Mouse (Mus musculus) monocyte, adult 5-6 weeks (primary cell): Measurements from ENCODE around the gene Fance. TPM values are rescaled to one million over a fixed set of nuclear protein-coding genes. Genes with fewer than 3 reads are reported as not detected.
"Not testable (repeated sequence)": the region's sequence is repeated elsewhere in the genome, so short reads cannot be mapped to it uniquely, and the experiment has no call there.

Experiments used
- ATAC-seq: fragments of 153-309, 156-312 bp; replicated peaks from 2 replicates; pipeline ENCODE4 v1.8.0; 2017; ENCODE audit warnings: mild to moderate bottlenecking; ENCODE audit not compliant: low TSS enrichment, insufficient number of reproducible peaks, severe bottlenecking, poor library complexity, low FRiP score
- total RNA-seq: library from RNA; stranded (forward); fragments of 200-1000, 200-491, 200-594 nt; gene quantifications from 3 replicates; pipeline ENCODE4 v1.2.3, GENCODE M21; 2017

Gene Fance
- total RNA-seq, 1 experiment from 2014 or later, result 13.0 TPM

DNA sequence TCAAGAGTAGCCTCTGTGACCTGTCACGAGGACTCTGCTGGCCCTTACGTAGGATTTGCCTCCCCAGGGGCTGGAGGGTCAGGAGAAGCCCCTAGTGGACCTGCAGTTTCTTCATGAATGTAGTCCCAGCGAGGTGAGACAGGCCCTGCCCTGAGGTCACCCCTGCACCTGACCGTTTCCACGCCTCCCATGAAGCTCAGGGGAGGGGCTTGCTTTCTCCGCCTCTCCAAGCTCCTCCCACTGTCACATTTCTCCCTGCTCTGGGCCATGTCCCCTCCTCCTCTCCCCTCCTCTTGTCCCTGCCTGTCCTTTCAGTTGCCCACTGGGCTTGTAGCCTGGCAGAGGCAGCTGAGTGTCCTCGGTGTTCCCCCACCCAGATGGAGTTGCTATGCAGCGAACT lies 3.8 kb downstream of the Fance start:
- no peak for ATAC-seq

DNA sequence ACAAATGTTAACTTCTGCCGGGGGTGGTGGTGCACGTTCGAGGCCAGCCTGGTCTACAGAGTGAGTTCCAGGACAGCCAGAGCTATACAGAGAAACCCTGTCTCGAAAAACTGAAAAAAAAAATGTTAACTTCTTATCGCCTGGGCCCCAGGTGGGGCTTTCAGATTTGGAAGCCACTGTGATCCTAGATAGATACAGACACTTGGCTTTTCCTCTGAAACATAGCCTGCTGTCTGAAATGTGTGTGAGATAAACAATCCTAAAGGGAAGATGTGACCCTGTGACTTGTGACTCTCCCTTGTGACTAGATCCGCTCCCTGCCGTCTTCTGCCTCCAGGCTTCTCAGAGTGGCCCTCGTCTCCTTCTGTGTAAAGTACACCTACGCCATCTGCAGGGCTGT lies 4.4 kb downstream of the Fance start:
- no peak for ATAC-seq

- no peak for ATAC-seq
Measured at GRCm38 (mm10) chr17:28321700-28322099, 8.4 kb downstream of the Fance start.

GRCm38 (mm10) chr17:28323786-28324185 lies 10.5 kb downstream of the Fance start:
- no peak for ATAC-seq

GRCm38 (mm10) chr17:28324416-28324815 lies 11.1 kb downstream of the Fance start:
- not testable (repeated sequence) for ATAC-seq

DNA sequence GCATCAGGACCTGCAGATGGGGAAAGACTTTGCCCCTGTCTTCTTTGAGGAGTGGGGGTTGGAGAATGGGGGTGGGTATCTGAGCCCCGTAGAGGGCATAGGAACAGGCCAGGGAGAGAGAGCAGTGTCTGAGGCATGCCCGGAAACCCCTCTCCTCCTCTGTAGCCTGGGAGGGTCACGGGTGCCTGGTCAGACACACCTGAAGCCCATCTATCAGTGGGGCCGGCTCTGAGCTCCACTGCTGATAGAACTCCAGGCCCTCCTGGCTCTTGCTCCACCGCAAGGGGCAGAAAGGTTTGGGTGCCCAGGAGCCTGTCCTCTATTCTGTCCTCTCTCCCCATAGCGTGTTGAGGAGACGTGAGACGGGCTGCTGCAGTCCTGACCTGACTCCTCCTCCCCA lies 12.4 kb downstream of the Fance start:
- no peak for ATAC-seq

DNA sequence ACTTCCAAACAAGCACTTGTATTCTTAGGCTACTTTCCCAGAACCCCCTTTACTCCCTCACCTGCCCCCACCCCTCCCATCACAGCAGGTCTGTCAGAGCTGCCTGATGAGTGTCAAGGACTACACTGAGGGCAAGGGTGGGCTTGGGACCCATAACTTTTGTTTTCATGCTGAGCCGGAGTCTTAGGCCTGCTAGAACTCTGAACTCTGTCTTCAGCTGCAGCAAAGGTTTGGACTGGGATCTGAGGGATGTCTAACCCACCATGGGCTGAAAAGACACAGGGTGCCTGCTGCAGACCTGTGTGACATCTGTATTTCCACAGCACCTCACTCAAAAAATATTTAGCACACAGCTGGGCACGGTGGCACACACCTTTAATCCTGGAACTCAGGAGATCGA lies 13.6 kb downstream of the Fance start:
- no peak for ATAC-seq

- peak; percentile 4; the same call in 1 of the 2 replicates for ATAC-seq
Measured at GRCm38 (mm10) chr17:28327673-28328325, 14.5 kb downstream of the Fance start.

DNA sequence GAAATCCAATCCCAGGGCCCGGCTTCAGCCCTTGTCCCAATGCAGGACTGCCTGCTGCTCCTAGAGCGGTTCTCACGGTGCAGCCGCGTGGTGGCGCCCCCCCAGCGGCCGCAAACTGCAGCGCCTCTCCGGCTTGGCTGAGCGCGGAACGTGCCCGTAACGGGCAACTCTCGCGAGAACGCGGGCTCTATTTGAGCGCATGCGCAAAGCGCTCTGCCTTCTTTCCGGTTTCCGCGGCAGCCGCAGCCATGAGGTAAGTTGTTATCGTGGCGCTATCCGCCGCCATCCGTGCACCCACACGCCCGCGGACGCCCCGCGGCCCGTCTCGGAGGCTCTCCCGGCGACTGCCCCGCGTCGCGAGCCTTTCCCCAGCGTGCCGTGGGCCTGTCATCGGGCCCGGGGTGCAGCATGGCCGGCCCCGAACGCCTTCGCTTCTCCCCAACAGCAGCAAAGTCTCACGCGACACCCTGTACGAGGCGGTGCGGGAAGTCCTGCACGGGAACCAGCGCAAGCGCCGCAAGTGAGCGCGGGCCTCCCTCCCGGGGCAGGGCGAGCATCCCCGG lies 15.1 kb downstream of the Fance start, which contains the start of gene Rpl10a:
TSS of gene Rpl10a (plus strand) at position 106 of the 563 bp plus-strand sequence.
- peak; percentile 81 for ATAC-seq

DNA sequence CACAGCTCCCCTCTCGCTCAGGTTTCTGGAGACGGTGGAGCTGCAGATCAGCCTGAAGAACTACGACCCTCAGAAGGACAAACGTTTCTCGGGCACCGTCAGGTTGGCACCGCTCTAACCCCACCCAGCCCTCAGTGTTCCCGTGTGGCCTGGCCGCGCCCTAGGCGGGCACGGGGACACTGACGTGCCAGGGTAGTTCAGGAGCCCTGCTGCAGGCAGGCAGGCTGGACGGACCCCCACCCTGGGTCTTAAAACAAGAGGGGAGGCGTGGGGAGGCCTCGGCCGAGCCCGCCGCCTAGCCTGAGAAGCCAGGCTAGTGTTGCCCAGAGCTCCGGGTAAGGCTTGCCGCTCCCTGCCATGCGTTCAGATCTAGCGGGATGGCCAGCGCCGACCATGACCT lies 15.6 kb downstream of the Fance start:
- ATAC-seq, result no peak

GRCm38 (mm10) chr17:28329503-28330231 lies 16.3 kb downstream of the Fance start:
- no peak for ATAC-seq

- ATAC-seq, result no peak
Measured at GRCm38 (mm10) chr17:28330232-28330546, 16.9 kb downstream of the Fance start.

GRCm38 (mm10) chr17:28330590-28330989 lies 17.3 kb downstream of the Fance start:
- not testable (repeated sequence) for ATAC-seq

- no peak for ATAC-seq
Measured at GRCm38 (mm10) chr17:28331241-28332112, 18.2 kb downstream of the Fance start.

GRCm38 (mm10) chr17:28332113-28332914 lies 19.0 kb downstream of the Fance start:
- ATAC-seq, result no peak

DNA sequence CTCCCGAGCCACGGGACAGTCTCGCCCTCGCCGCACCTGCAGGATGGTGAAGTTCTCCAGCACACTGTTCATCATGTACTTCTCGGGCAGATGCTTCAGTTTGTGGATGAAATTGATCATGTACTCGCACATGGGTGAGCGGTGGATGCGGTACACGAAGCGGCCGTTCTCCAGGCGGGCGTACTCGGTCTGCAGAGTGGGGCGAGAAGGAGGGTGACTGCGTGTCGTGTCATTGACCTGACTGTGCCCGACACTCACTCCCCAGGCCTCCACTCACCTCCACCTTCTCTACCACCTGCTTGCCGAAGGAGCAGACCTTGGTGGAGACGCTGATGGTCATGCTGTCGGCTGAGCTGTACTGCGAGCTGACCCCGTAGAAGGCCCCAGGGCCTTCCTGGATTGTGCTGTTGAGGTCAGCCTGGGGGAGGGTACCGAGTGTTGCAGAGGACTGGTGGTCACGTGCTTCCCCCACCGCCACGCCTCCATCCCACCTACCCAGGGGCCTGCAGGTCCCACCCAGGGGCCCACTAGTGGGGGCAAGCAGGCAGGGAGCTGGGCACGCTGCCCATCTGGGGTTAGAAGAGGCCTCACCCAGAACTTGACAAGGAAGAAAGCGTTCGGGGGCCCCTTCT lies 19.7 kb downstream of the Fance start:
- ATAC-seq, result no peak

DNA sequence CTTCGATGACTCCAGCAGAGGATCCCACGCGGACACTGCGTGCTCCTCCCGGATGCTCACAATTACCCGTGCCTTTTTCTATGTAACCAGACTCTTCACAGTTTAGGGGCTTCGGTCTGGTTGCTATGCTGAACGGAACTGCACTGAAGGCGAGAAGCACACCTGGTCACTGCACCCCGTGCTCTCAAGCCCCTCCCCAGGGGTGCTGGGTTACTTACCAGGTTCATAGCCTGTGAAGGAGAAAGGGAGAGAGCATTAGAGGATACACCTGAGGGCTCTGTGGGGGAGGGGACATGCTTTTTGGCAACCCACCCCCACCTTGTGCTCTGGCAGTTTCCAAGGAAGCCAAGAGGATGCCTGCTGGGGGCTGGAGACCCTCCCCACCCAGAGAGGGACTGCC lies 21.9 kb downstream of the Fance start:
- no peak for ATAC-seq

DNA sequence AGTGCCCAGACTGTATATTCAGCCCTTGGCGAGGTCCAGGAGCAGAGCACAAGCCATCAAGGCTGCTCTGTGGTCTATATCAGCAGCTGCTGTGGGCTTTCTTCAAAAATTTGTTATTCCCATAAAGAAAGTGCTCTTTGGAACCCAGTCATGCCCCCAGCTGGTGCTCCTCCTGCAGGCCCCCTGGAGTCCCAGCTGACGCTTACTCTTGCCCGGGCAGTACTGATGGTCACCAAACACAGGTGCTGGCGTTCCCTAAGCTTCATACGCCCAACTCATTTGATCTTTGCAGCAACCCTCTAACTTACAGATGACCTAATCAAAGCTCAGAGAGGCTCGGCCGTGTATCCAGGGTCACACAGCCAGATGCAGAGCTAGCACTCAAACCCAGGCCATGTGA lies 24.2 kb downstream of the Fance start:
- ATAC-seq, result no peak
